ENCODE assay signal across 11 mouse cellular contexts in genomic region chr14:55392390-55392789, GRCm38 (mm10).
A peak's percentile ranks its signal among the peaks of the same experiment; 100 is the strongest.
DNase-seq lines count a peak whose midpoint lies in the region; ATAC-seq and TF ChIP-seq lines count a peak whose summit lies in the region.
"Had no signal": no experiment of that assay in that cellular context is flagged by ENCODE, and none has a peak within 500 bp of the region (broad histone marks: within the 10 kb centered on the region; RNA-seq: fewer than 3 reads in every experiment).

No protein-coding gene starts in this region.

- ATAC-seq in monocyte, adult 5-6 weeks (replicated peaks; ENCODE audit: insufficient number of reproducible peaks, low FRiP score, low TSS enrichment, poor library complexity, severe bottlenecking) = peak; percentile 59; the same call in 1 of the 2 replicates
- no peak for ATAC-seq in midbrain, embryonic 14.5 days (ENCODE audit: low FRiP score, low TSS enrichment)
- ATAC-seq in midbrain, embryonic 16.5 days = no peak

- peak; percentile 55 for DNase-seq in CD4-positive helper T cell, adult 2 months (ENCODE audit: low read depth, low spot score)
- DNase-seq in CH12.LX (ENCODE audit: extremely low read depth) (peak; percentile 86), liver (peak; percentile 50)
- no peak for DNase-seq in midbrain, embryonic 14.5 days
- DNase-seq in testis, postnatal 10 days (ENCODE audit: low spot score) = no peak
- DNase-seq: gastrocnemius, adult 2 months; heart, postnatal 10 days; kidney, adult 8-10 months had no signal

- no peaks in the 10 kb centered on the region for H3K36me3 ChIP-seq in CH12.LX (replicated peaks in 1 of 2; ENCODE audit: control insufficient read depth in 1 of 2, insufficient read depth in 1 of 2, low read length in 1 of 2)
- no peaks in the 10 kb centered on the region for H3K36me3 ChIP-seq in midbrain, embryonic 14.5 days (ENCODE audit: control insufficient read depth, insufficient read depth, low read length)
- no peaks in the 10 kb centered on the region for H3K36me3 ChIP-seq in midbrain, embryonic 16.5 days (ENCODE audit: control insufficient read depth, insufficient read depth, low read length)

- peak; percentile 77 for TF ChIP-seq EP300 in CH12.LX (IDR thresholded peaks at IDR 0.05; ENCODE audit: low read length)

- 90% methylated on average over 6 of the region's 6 CpGs for WGBS in midbrain, embryonic 14.5 days
- 92% methylated on average over 6 of the region's 6 CpGs for WGBS in midbrain, embryonic 16.5 days

- peaks cover 12 to 28% of the 10 kb centered on the region in 2 experiments for H3K4me1 ChIP-seq in CH12.LX (ENCODE audit: control insufficient read depth in 1 of 2, insufficient read depth in 2 of 2)
- no peaks in the 10 kb centered on the region for H3K4me1 ChIP-seq in midbrain, embryonic 14.5 days (ENCODE audit: control insufficient read depth, insufficient read depth, low read length)
- 0 out of 2 replicates have a peak, but pooled peaks cover 2% of the 10 kb centered on the region for H3K4me1 ChIP-seq in midbrain, embryonic 16.5 days (ENCODE audit: control insufficient read depth, insufficient read depth, low read length)

- in situ Hi-C loops in CH12.LX (cut with MboI; ENCODE audit: low pct_ligation_motif_present, low pct_unique_long_range_greater_than_20kb, low sequenced_read_pairs) = no loop called here

- no peak overlapping the region for H3K9ac ChIP-seq in CH12.LX (ENCODE audit: insufficient read depth, low read depth)
- no peak overlapping the region for H3K9ac ChIP-seq in midbrain, embryonic 14.5 days (replicated peaks; ENCODE audit: low read length)
- H3K9ac ChIP-seq in midbrain, embryonic 16.5 days (ENCODE audit: low read depth, low read length) = no peak overlapping the region

- TF ChIP-seq RAD21 in CH12.LX (IDR thresholded peaks at IDR 0.05; ENCODE audit: low read depth, low read length) = no peak

- dilution Hi-C loops in CH12.LX (cut with MboI; ENCODE audit: extremely low pct_ligation_motif_present, extremely low pct_unique_long_range_greater_than_20kb, low sequenced_read_pairs) = no loop called here

- H3K4me3 ChIP-seq in CH12.LX (replicated peaks in 1 of 3; ENCODE audit: low read depth in 2 of 3, low read length in 2 of 3, poor library complexity in 1 of 3) = no peak overlapping the region
- H3K4me3 ChIP-seq in midbrain, embryonic 14.5 days (replicated peaks; ENCODE audit: low read depth, low read length) = no peak overlapping the region
- H3K4me3 ChIP-seq in midbrain, embryonic 16.5 days (ENCODE audit: low read depth, low read length) = no peak overlapping the region
- H3K4me3 ChIP-seq: gastrocnemius, adult 2 months had no signal

- H3K9me3 ChIP-seq in CH12.LX (replicated peaks; ENCODE audit: low read length) = no peaks in the 10 kb centered on the region
- no peaks in the 10 kb centered on the region for H3K9me3 ChIP-seq in midbrain, embryonic 14.5 days (ENCODE audit: control insufficient read depth, low read length)
- H3K9me3 ChIP-seq in midbrain, embryonic 16.5 days (replicated peaks; ENCODE audit: control insufficient read depth, low read length, poor library complexity, severe bottlenecking) = no peaks in the 10 kb centered on the region

- peaks cover 4% of the 10 kb centered on the region for H3K27me3 ChIP-seq in CH12.LX (replicated peaks)
- no peaks in the 10 kb centered on the region for H3K27me3 ChIP-seq in midbrain, embryonic 14.5 days (ENCODE audit: control insufficient read depth, insufficient read depth, low read length)
- no peaks in the 10 kb centered on the region for H3K27me3 ChIP-seq in midbrain, embryonic 16.5 days (ENCODE audit: control insufficient read depth, insufficient read depth, low read depth, low read length)

- no peak for TF ChIP-seq CTCF in CH12.LX (conservative IDR thresholded peaks at IDR 0.05 in 1 of 2, IDR thresholded peaks at IDR 0.05 in 1 of 2; ENCODE audit: low read depth in 2 of 2, low read length in 2 of 2)

- H3K27ac ChIP-seq in CH12.LX (ENCODE audit: insufficient read depth, low read depth) = no peak overlapping the region
- H3K27ac ChIP-seq in midbrain, embryonic 14.5 days (replicated peaks; ENCODE audit: low read depth, low read length) = no peak overlapping the region
- no peak overlapping the region for H3K27ac ChIP-seq in midbrain, embryonic 16.5 days (ENCODE audit: low read length)
- H3K27ac ChIP-seq: gastrocnemius, adult 2 months; stomach, postnatal 0 days had no signal

- peak; percentile 34; the same call in 1 of the 2 replicates for TF ChIP-seq POLR2A in CH12.LX (IDR thresholded peaks at IDR 0.05; ENCODE audit: low read depth, low read length)

- peak overlapping the region; percentile 12; the same call in 1 of the 2 replicates for H3K4me2 ChIP-seq in CH12.LX (ENCODE audit: insufficient read depth, low read depth, poor library complexity, severe bottlenecking)
- H3K4me2 ChIP-seq in midbrain, embryonic 14.5 days (ENCODE audit: low read length) = no peak overlapping the region
- no peak overlapping the region for H3K4me2 ChIP-seq in midbrain, embryonic 16.5 days (ENCODE audit: low read length)

- no peaks in the 10 kb centered on the region for H3K79me2 ChIP-seq in CH12.LX (replicated peaks; ENCODE audit: control insufficient read depth, extremely low read depth, insufficient read depth, poor library complexity, severe bottlenecking)

TF ChIP-seq in CH12.LX, 34 proteins besides CTCF, POLR2A, EP300 and RAD21:
- peak; percentile 60; the same call in 1 of the 2 replicates for TF ChIP-seq RCOR1 (conservative IDR thresholded peaks at IDR 0.05; ENCODE audit: low read depth, low read length)
- TF ChIP-seq IRF4 (IDR thresholded peaks at IDR 0.05; ENCODE audit: low read depth, low read length) = peak; percentile 47; the same call in 1 of the 2 replicates
- TF ChIP-seq MAX (IDR thresholded peaks at IDR 0.05; ENCODE audit: low read length) = no peak
- TF ChIP-seq BHLHE40 (IDR thresholded peaks at IDR 0.05; ENCODE audit: low read depth, low read length) = peak; percentile 58
- TF ChIP-seq ZKSCAN1 (IDR thresholded peaks at IDR 0.05; ENCODE audit: borderline replicate concordance, low read depth, low read length) = no peak
- no peak for TF ChIP-seq SIN3A (IDR thresholded peaks at IDR 0.05; ENCODE audit: low read length)
- peak; percentile 38; the same call in 1 of the 2 replicates for TF ChIP-seq HCFC1 (IDR thresholded peaks at IDR 0.05; ENCODE audit: low read depth, low read length)
- peak; percentile 44; the same call in 1 of the 2 replicates for TF ChIP-seq CHD2 (IDR thresholded peaks at IDR 0.05; ENCODE audit: low read length)
- peak; percentile 77 for TF ChIP-seq ELF1 (IDR thresholded peaks at IDR 0.05; ENCODE audit: low read depth, low read length)
- 0 out of 2 replicates have a peak, but pooled peaks have one; percentile 7 for TF ChIP-seq NRF1 (IDR thresholded peaks at IDR 0.05; ENCODE audit: low read depth, low read length)
- no peak for TF ChIP-seq KAT2A (IDR thresholded peaks at IDR 0.05; ENCODE audit: insufficient replicate concordance, low read length)
- peak; percentile 57 for TF ChIP-seq TCF12 (IDR thresholded peaks at IDR 0.05; ENCODE audit: low read depth, low read length)
- TF ChIP-seq MYC (IDR thresholded peaks at IDR 0.05; ENCODE audit: low read depth, low read length) = peak; percentile 46; the same call in 1 of the 2 replicates
- TF ChIP-seq MEF2A (IDR thresholded peaks at IDR 0.05; ENCODE audit: borderline replicate concordance, low read depth, low read length) = peak; percentile 50; the same call in 1 of the 2 replicates
- peak; percentile 52 for TF ChIP-seq ETS1 (conservative IDR thresholded peaks at IDR 0.05; ENCODE audit: low read depth, low read length)

Comparison
In these comparisons a context has a peak if more than half of its experiments do, and no peak if none do; other contexts are left out.
1. DNase-seq: peak in CD4-positive helper T cell, adult 2 months (single experiment), CH12.LX (single experiment) and liver (single experiment); none in midbrain, embryonic 14.5 days (single experiment) and testis, postnatal 10 days (single experiment).